Mouse (Mus musculus) heart, adult 8-10 months (tissue): Measurements from ENCODE around the gene Brox. TPM values are rescaled to one million over a fixed set of nuclear protein-coding genes. Genes with fewer than 3 reads are reported as not detected.
A peak's percentile ranks its signal among the peaks of the same experiment; 100 is the strongest.

Source experiments
- DNase-seq: peaks from one replicate; pipeline ENCODE4 v3.0.0; 2022; ENCODE audit warnings: low spot score
- total RNA-seq, 4 experiments: library from RNA; stranded (reverse); gene quantifications; 2 replicates each; pipeline ENCODE4 v1.2.4; 2022

The Brox gene
- total RNA-seq, 4 experiments from 2014 or later = 27.0 to 35.3 (median 32.5) TPM

GRCm38 (mm10) chr1:183272867-183273818 is 23.9 kb downstream of the Brox start:
- peak; percentile 21 for DNase-seq

GRCm38 (mm10) chr1:183267666-183268065 is 29.4 kb downstream of the Brox start:
- DNase-seq = no peak

- DNase-seq = no peak
These were observed 31.1 kb downstream of the Brox start for GRCm38 (mm10) chr1:183265921-183266467.

GRCm38 (mm10) chr1:183264145-183265008 is 32.7 kb downstream of the Brox start:
- DNase-seq = peak; percentile 19

- DNase-seq = no peak
These were observed 44.5 kb downstream of the Brox start for GRCm38 (mm10) chr1:183252574-183252973.

GRCm38 (mm10) chr1:183251818-183252217 is 45.3 kb downstream of the Brox start:
- no peak for DNase-seq

- no peak for DNase-seq
These were observed 46.5 kb downstream of the Brox start for GRCm38 (mm10) chr1:183250612-183251011.

GRCm38 (mm10) chr1:183248144-183248543 is 48.9 kb downstream of the Brox start:
- no peak for DNase-seq

- no peak for DNase-seq
These were observed 53.8 kb downstream of the Brox start for GRCm38 (mm10) chr1:183243293-183243692.

- DNase-seq = peak; percentile 49
These were observed 59.2 kb downstream of the Brox start for GRCm38 (mm10) chr1:183237901-183238300.

GRCm38 (mm10) chr1:183236460-183236859 is 60.6 kb downstream of the Brox start:
- DNase-seq = no peak

GRCm38 (mm10) chr1:183233679-183234174 is 63.3 kb downstream of the Brox start:
- DNase-seq = no peak

GRCm38 (mm10) chr1:183232985-183233678 is 63.9 kb downstream of the Brox start:
- DNase-seq = no peak

- DNase-seq = no peak
These were observed 69.6 kb downstream of the Brox start for GRCm38 (mm10) chr1:183227469-183227868.

Other genes with a start within 250 kb of the Brox start
- gene Disp1, start 75.7 kb downstream of the Brox start, total RNA-seq = 1 to 10 TPM; 7.9 to 8.9 (median 8.0) TPM
- gene Aida, start 679 bp downstream of the Brox start, total RNA-seq = 10 to 100 TPM; 22.3 to 32.3 (median 28.5) TPM
- gene Mia3, start 72.3 kb upstream of the Brox start, total RNA-seq = 100 to 1,000 TPM; 115 to 126 (median 124) TPM
- 10 to 100 TPM; 23.4 to 25.1 (median 23.9) TPM for gene Taf1a, start 91.7 kb upstream of the Brox start, total RNA-seq
- gene Hhipl2, start 120.9 kb upstream of the Brox start, total RNA-seq = not detected